Mouse (Mus musculus) layer of hippocampus, postnatal 25 days (tissue): ENCODE results near the gene Slc16a11. TPM values are rescaled to one million over a fixed set of nuclear protein-coding genes. Genes with fewer than 3 reads are reported as not detected.
"Not testable (repeated sequence)": the region's sequence is repeated elsewhere in the genome, so short reads cannot be mapped to it uniquely, and the experiment has no call there.

Source experiments
- DNase-seq, 2 experiments: peaks; one replicate each; pipeline ENCODE4 v3.0.0; 2022; ENCODE audit warnings: mixed read lengths in 2 of 2, low spot score in 1 of 2; ENCODE audit errors: extremely low spot score in 1 of 2
- total RNA-seq, 2 experiments: library from RNA; stranded (reverse); gene quantifications; 2 replicates each; pipeline ENCODE4 v1.2.3; 2021

Gene Slc16a11
- total RNA-seq: 10 to 100 TPM; 28.1 to 39.2 TPM

GRCm38 (mm10) chr11:70212423-70212822, at the start of gene Slc16a11:
Slc16a11 (plus strand) TSS chr11:70212752.
- DNase-seq: no peak

GRCm38 (mm10) chr11:70165972-70166921, 46.3 kb upstream of the Slc16a11 start:
- DNase-seq: no peak

- no peak for DNase-seq
These were observed 44.4 kb upstream of the Slc16a11 start for GRCm38 (mm10) chr11:70168136-70168535.

GRCm38 (mm10) chr11:70169471-70169870, 43.1 kb upstream of the Slc16a11 start:
- DNase-seq: not testable (repeated sequence)

GRCm38 (mm10) chr11:70170291-70170690, 42.3 kb upstream of the Slc16a11 start:
- no peak for DNase-seq

- DNase-seq: no peak
These were observed 41.4 kb upstream of the Slc16a11 start for GRCm38 (mm10) chr11:70171181-70171580.

GRCm38 (mm10) chr11:70171847-70172246, 40.7 kb upstream of the Slc16a11 start:
- DNase-seq: no peak

GRCm38 (mm10) chr11:70172298-70172697, 40.3 kb upstream of the Slc16a11 start:
- no peak for DNase-seq

- no peak for DNase-seq
These were observed 38.1 kb upstream of the Slc16a11 start for GRCm38 (mm10) chr11:70174491-70174890.

- DNase-seq: peak in 1 of 2 experiments; percentile 11
These were observed 34.9 kb upstream of the Slc16a11 start for GRCm38 (mm10) chr11:70177647-70178046.

GRCm38 (mm10) chr11:70178311-70178710, 34.2 kb upstream of the Slc16a11 start:
- DNase-seq: no peak

- no peak for DNase-seq
These were observed 33.8 kb upstream of the Slc16a11 start for GRCm38 (mm10) chr11:70178756-70179155.

GRCm38 (mm10) chr11:70179401-70179800, 33.2 kb upstream of the Slc16a11 start:
- peak in 1 of 2 experiments; percentile 28 for DNase-seq

- no peak for DNase-seq
These were observed 32.1 kb upstream of the Slc16a11 start for GRCm38 (mm10) chr11:70180496-70180895.

GRCm38 (mm10) chr11:70185120-70185519, 27.4 kb upstream of the Slc16a11 start:
- no peak for DNase-seq

- no peak for DNase-seq
These were observed 23.0 kb upstream of the Slc16a11 start for GRCm38 (mm10) chr11:70189319-70190134.

- DNase-seq: no peak
These were observed 21.4 kb upstream of the Slc16a11 start for GRCm38 (mm10) chr11:70191188-70191587.

GRCm38 (mm10) chr11:70192157-70192556, 20.4 kb upstream of the Slc16a11 start:
- no peak for DNase-seq

GRCm38 (mm10) chr11:70193354-70194285, 18.9 kb upstream of the Slc16a11 start:
- DNase-seq: no peak

- no peak for DNase-seq
These were observed 14.2 kb upstream of the Slc16a11 start for GRCm38 (mm10) chr11:70198332-70198731.
